Mouse (Mus musculus): Measurements from ENCODE around the gene Myocos.

GRCm38 (mm10) chr1:162599617-162600016 is 58.4 kb downstream of the Myocos start:
- TF ChIP-seq EP300 (IDR thresholded peaks at IDR 0.05; ENCODE audit: low read depth) = no peak
- TF ChIP-seq CTCF (IDR thresholded peaks at IDR 0.05; ENCODE audit: low read depth) = no peak

All from liver, embryonic 14.5 days (tissue).